Mouse (Mus musculus) activated CD4-positive, CD25-positive, alpha-beta regulatory T cell, adult 4 months (primary cell): ENCODE measurements around the gene Sh3d21. TPM values are rescaled to one million over a fixed set of nuclear protein-coding genes. Genes with fewer than 3 reads are reported as not detected.
"Not testable (repeated sequence)": the region's sequence is repeated elsewhere in the genome, so short reads cannot be mapped to it uniquely, and the experiment has no call there.

ENCODE experiments used
- ATAC-seq: one replicate; pipeline ENCODE4 v1.8.0; 2017
- polyA plus RNA-seq, 2 experiments: library from polyadenylated mRNA; unstranded; fragments of 100-300 nt; shearing (Covaris generic); gene quantifications; one replicate each; pipeline ENCODE4 v1.2.1; 2017

The Sh3d21 gene
- polyA plus RNA-seq: under 1 TPM in 1 of 2 experiments, not detected in 1; 0.92 TPM

DNA sequence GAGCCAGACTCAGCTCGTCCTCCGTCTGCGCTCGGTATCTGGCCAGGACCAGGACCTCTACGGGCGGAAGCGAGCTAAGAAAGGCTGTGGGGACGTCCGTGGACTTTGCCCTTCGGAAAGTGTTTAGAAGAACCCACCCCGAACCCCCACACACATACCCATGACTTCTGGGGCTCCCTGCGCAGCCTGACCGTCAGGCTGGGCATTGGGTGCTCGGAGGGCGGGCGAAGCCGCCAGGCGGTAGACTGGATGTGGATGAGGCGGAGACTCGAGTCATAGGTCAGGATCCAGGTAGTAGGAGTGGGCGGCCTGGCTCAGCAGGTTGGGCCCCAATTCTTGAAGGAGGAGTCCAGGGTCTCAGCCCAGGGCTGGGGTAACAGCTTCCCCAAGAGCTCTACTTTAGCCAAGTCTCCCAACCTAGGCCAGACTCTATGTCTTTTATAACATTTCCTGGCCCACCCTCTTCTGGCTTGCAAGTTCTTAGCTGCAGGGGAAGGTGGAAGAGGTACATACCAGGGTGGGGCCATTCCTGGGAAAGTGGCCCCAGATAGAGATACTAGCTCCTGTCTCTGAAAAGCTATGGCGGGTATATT lies at the start of gene Sh3d21:
Gene Sh3d21, minus strand, starts transcription at position 425 of the 593 bp plus-strand sequence.
- peak; percentile 13 for ATAC-seq

DNA sequence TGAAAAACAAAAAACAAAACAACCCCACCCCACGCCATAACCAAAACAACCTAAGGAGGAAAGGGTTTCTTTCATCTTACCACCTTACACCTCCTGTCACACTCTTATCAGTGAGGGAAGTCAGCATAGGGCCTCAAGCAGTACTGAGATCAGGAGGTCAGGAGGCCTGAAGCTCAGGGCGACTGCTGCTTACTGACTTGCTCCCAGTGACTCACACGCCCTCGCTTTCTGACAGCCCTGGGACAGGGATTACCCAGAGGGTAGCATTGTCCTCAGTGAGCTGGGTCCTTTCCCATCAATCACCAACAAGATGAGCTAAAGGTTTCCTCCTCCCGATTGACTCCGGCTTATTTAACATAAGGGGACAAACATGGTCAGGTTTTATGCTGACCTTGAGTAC lies 43.8 kb upstream of the Sh3d21 start:
- ATAC-seq: no peak

DNA sequence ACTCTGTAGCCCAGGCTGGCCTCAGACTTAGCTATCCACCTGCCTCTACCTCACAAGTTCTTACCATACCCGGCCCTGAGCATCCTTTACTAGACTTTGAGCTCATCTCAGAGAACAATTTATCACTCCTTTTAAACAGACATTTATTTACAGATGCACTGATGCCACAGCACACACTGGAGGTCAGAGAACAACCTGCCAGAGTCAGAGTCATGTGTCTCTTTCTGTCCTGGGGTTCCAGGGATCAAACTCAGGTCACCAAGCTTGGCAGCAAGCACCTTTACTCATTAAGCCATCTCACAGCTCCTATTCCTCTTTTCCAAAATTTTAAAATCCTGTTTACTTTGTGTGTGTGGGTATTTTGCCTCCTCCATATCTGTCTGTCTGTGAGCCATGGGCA lies 42.1 kb upstream of the Sh3d21 start:
- no peak for ATAC-seq

DNA sequence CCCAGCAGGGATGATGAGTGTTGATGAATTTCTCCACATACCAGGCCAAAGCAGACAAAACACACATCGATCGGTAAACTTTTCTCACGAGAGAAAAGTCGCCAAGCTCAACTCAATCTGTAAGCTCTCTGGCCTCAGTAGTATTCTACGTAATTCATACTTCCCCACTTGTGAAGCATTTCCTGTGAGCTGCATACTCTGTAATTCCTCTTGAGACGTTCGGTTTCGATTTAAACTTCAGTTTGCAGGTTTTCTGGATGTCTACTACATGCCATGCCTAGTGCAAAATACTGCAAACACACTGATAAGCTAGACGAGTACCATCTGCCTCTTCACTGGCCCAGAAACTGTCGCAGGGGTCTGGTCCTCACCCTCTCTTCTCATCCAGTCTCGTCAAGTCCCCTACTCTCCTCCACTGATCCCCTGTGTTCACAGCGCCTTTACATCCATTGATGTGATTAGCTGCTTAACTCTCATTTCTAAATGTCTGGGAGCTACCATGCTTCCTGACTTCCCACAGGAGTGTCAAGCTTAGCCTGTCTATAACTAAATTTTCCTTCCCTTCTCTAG lies 41.5 kb upstream of the Sh3d21 start:
- peak; percentile 12 for ATAC-seq

DNA sequence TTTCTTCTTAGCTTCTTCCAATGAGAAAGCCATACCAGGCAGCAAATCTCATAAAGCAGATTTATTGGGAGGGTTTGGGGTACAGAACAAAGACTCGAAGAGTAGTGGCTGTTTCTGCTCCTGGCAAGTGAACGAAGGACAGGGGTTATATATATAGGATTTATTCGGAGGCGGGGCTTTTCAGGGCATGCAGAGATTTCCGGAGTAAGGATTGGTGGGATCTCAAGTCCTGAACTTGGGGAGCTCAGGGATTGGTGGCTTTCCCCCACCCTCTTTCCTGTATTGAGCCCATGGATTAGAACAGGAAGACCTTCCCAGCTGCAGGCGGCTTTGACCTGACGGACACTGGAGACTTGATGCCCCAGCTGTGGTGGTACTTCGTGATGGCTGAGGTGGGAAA lies 40.7 kb upstream of the Sh3d21 start:
- ATAC-seq: no peak

DNA sequence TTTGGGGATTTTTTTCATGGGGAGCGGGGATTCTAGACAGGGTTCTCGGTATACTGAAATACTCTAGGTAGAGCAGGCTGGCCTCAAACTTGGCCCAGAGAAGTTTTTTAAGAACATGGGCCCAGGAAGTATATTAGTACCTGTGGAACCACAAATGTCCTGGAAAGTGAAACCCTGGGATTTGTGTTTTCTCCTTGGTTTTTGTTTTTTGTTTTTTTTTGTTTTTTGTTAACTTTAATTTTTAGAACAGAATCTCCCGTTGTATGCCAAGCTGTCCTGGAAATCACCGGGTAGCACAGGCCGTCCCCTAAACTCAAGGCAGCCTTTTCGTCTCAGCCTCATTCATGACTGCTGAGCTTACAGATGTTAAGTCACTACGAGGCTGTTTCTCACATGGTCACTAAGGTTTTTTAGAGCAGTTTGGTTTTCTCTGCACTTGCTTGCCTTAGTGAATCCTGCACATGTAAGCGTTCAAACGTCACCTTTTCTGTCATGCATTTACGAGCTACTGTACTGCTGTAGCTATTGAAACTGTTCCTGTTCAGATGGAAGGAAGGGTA lies 40.1 kb upstream of the Sh3d21 start:
- ATAC-seq: no peak

DNA sequence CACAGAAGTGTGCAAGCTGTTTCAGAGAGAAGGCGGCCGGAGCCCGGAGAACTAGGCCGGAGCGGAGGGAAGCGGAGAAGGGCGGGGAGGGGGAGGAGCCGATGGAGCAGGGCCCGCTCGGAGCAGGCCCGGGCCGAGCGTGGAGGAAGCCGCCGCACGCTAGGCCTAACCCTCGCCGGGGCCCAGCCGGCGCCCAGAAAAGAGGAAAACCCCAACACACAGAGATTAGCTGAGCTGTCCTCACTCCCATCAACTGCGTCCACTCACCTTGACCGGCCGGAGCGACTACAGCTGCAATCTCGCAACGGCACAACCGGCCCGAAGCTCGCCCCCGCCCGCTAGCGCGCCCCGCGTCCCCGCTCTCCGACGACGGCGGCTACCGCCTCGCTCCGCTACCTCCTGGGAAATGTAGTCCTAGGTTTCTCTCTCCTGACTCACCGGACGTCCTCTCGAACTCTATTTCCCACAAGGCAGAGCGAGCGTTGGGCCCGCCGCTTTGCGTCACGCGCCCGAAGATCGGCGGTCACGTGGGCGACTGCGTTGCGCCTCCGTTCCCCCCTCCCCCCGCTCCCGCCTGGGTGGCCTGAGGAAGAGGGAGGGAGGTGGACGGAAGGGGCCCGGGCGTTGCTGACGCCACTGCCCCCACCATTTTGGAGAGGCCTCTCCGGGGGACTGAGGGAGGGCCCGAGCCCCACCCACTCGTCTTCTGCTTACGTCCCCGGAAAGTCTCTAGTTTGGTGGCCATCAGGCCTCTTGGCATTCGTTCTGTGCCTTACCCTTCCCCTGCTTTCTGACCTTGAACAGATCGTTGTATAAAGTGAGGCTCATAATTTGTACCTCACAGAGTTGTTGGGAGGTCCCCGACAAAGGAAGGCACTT lies 39.3 kb upstream of the Sh3d21 start, which contains the start of gene Thrap3:
Gene Thrap3, minus strand, starts transcription at position 458 of the 879 bp plus-strand sequence.
- ATAC-seq: peak; percentile 82

DNA sequence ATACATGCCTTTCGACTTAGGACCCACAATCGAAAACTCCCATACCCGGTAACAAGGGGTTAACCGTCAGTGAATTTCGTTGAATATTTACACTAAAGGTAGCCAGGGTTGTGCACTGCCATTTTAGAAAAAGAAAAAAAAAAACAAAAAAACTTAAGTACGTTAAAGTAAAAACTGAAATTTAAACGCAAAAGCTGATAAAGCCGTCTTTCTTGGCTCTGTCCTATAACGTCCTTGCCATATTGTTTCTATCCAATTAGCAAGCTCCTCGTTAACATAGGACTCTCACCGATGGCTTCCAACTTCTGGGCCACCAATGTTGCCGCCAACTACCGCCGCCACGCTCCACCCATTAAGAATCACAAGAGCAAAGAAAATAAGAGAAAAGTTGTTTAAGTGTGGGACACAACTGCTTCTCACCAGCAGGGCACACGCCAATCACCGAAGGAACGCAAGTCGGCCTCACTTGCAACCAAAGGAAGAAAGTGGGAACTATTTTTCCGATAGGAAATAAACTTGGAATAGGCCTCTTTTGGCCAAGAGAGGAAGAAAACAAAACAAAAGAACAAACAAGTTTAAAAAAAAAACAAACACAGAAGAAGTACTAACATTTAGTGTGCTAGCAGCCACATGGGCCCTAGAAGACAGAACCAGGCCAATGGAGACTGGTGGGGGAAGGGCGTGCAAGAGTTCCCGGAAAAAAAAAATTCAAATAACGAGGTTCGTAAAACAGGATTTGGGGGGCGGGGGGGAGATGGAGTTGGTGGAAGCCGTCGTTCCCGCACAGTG lies 38.4 kb upstream of the Sh3d21 start:
- peak; percentile 2 for ATAC-seq

DNA sequence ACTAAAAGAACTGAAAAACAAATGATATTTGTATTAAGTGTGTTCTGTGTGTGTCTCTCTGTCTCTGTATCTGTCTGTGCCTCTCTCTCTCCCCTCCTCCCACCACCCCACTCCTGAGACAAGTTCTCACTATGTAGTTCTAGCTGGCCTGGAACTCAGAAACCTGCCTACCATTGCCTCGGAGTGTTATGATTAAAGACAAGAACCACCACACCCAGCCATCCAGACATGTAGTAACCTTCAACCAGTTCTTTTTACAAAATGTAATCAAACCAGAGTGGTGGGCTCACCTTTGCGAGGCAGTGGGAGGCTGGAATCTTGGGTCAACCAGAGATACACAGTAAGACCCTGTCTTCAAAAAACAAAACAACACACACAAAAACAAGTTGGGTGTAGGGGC lies 37.4 kb upstream of the Sh3d21 start:
- ATAC-seq: no peak

DNA sequence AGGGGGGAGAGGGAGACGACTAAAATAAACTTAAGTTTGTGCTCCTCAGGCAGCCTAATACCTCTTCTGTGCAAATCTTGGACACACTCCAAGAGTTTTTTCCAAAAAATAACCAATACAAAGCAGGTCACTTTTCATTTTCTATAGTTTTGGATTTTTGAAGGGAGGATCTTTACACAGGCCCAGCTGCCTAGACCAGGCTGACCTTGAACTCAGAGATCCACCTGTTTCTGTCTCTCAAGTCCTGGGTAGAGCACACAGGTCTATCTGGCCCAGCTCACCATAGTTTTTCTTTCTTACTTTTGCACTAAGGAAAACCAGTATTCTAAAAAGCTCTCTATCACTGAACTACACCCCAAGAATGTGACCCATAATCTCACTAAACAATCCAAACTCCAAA lies 36.7 kb upstream of the Sh3d21 start:
- ATAC-seq: no peak

DNA sequence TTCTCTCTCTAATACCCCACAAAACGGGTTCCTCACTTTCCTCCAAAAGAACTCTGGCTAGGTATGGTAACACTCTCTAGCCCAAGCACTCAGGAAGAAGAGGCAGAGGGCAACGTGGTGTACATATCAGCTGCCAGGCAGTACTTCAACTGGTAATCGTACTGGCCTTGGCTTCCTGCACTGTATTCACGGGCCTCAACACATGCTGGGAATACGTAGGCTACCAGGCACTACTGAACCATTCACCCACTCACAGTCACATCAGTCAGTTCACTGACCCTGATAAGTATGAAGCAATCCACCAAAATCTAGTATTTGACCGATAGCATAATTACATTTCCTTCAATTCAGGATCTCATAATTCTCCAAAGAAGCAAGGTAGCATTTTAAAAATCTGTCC lies 36.3 kb upstream of the Sh3d21 start:
- ATAC-seq: no peak

DNA sequence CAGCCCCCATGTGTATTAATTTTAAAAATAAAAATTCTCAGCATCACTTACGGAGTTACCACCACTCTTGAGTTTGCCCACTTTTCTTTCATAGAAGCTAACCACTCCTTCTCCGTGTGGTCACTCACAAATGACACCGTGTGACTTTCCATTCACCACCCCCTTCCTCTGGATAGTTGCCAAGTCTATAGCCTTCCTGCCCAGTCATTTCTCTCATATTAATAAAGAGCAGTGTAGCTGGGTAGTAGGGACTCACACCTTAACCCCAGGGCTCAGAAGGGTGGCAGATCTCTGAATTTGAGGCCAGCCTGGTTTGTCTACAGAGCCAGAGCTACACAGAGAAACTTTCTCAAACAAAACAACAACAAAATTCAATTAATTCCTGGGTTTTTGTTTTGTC lies 34.2 kb upstream of the Sh3d21 start:
- ATAC-seq: no peak

DNA sequence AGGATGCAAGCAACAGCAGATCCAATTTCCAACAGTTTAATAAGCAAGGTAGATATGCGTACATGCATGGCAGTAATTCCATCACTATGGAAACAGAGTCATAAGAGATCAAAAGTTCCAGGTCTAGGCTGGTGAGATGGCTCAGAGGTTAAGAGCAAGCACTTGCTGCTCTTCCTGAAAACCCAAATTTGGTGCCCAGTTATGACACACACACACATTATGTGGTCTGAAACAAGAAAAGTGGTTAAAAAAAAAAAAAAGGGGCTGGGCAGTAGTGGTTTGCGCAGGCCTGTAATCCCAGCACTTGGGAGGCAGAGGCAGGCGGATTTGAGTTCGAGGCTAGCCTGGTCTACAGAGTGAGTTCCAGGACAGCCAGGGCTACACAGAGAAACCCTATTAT lies 31.6 kb upstream of the Sh3d21 start:
- ATAC-seq: no peak

DNA sequence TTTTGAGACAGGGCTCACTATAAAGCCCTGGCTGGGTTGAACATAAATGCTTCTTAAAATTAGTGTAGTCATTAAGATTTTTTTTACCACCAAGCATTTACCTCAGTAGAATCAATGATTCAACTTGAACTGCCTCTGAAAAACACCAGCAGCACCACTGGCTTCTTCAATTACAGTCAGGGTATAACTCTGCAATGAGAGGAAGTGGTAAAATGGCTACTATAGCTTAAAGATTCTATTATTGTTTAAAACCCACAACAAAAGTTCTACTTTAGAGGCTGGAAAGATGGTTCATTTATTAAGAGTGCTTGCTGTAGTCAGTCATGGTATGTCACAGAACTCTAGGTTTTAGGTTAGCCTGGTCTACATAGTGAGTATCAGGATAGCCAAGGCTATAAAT lies 30.9 kb upstream of the Sh3d21 start:
- peak; percentile 71 for ATAC-seq

DNA sequence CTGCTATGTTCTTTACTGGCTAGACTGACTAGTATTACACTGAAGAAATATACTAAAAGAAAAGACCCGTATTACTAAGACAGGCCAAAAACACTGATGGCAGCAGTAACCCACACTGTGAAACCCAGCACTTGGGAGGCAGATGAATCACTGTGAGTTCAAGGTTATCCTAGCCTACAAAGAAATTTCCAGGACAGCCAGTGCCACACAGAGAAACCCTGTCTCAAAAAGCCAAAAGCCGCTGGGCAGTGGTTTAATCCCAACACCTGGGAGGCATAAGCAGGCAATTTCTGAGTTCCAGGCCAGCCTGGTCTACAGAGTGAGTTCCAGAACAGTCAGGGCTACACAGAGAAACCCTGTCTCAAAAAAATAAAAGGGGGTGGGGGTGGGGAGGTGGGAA lies 27.3 kb upstream of the Sh3d21 start:
- ATAC-seq: no peak

DNA sequence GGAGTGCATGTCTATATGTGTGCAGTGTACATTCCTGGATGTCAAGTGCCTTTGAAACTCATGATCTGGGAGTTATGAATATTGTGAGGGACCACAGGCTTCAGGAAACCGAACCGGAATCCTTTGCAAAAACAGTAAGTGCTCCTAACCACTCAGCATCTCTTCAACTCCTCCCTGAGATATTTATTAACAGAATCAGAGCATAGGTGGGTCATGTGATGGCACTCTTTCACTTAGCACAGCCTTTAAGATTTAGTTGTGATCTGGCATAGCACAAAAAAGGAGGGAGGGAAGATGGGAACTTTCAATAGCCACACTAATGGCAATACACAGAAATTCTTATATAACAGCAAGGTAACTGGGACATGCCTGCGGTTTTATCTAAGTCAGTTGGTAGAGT lies 23.8 kb upstream of the Sh3d21 start:
- no peak for ATAC-seq

DNA sequence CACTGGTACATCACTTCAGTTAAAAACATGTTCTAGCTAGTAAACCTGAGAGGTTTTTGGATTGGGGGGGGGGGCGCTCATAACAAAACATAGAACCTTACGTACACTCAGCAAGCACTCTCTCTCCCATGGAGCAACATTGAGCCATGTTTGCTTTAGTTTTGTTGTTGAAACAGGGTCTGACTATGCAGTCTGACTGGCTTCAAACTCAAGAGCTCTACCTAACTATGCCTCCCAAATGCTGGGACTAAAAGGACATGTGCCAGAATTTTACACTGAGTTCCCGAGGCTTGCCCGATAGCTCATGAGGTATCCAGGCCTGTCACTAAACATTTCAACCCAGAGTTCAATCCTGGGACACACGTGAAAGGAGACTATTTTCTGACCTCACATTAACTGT lies 19.7 kb upstream of the Sh3d21 start:
- ATAC-seq: no peak

DNA sequence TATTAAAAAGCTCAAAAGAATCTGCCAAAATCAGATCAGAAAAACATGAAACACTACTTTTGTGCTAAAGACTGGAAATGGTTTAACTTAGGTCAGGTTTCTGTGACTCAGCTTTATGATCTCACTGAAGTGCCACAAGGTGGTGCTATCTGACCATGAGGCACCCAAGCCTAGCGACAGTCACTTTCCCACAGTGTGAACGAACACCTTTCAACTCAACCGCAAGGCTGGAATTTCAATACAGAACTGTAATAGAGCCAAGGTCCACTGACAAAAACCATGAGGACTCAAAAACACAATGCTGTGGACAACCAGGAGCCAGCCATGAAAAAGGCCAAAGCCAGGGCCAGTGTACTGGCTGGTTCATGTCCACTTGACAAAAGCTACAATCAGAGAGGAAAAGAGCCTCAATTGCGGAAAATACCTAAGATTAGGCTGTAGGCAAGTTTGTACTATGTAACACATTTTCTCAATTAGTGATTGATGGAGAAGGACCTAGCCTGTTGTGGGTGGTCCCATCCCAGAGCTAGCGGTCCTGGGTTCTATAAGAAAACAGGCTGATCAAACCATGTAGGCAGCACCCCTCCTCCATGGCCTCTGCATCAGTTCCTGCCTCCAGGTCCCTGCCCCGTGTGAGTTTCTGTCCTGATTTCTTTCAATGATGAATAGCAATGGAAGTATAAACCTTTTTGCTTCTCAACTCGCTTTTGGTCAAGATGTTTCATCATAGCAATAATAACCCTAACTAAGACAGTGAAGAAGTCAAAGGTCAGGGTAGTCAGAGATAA lies 18.1 kb upstream of the Sh3d21 start:
- peak; percentile 76 for ATAC-seq

DNA sequence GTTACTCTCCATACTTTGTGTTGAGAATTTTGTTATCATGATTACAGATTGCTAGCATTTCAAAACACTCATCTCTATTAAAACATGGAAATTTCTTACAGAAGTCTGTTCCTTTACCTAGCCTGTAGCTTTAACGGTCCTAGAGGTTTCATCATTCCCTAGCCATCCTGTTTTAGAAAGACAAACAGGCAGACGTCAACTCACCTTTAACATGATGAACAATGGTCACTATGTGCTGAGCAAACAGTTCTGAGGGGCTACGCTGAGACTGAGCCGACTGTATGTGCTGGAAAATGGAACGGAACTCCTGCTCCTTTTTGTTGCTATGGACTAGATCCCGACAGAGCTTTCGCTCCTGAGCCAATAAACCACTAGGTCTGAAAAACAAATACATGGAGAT lies 12.7 kb upstream of the Sh3d21 start:
- not testable (repeated sequence) for ATAC-seq

DNA sequence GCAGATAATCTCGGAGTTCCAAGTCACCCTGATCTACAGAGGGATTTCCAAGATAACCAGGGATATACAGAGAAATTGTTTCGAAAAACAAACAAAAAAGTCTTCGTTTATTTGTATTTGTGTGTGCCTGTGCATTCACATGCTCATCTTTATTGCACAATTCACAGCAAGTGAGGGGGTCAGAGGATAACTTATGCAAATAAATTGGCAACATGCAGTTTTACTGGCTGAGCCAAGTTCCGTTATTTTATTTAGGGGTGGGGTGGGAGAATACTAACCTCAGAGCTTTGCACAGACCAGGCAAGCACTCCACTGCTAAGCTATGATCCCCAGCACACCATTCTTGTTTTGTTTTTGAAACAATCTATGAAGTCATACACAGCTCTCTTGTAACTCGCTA lies 10.5 kb upstream of the Sh3d21 start:
- ATAC-seq: no peak

DNA sequence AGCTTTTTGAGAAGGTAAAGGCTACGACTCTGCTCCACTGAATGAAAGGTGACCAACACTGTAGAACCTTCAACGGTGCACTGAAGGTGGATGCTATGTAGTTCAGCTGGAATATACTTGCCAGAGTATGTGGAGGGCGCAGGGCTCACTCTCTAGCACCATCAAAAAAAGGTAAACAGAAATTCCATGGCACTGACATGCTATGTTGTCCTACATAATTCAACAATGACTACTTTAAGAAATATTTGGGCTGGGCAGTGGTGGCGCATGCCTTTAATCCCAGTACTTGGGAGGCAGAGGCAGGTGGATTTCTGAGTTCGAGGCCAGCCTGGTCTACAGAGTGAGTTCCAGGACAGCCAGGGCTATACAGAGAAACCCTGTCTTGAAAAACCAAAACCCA lies 7.4 kb upstream of the Sh3d21 start:
- ATAC-seq: not testable (repeated sequence)

DNA sequence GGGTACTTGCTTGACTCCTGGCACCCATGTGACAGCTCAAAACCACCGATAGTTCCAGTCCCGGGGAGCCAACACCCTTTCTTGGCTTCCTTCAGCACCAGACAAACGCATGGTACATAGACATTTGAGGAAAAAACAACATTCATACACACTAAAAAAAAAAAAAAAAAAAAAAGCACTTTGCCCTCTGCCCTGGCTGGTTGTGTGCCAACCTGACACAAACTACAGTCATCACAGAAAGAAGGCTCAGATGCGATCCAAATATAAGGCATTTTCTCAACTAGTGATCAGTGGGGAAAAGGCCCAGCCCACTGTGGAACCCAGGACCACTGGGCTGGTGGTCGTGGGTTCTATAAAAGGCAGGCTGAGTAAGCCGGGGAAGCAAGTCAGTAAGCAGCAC lies 5.6 kb upstream of the Sh3d21 start:
- no peak for ATAC-seq
